Mouse (Mus musculus) monocyte, adult 5-6 weeks (primary cell): ENCODE results near the gene Fblim1. TPM values are rescaled to one million over a fixed set of nuclear protein-coding genes. Genes with fewer than 3 reads are reported as not detected.

Source experiments
- ATAC-seq: fragments of 153-309, 156-312 bp; replicated peaks from 2 replicates; pipeline ENCODE4 v1.8.0; 2017; ENCODE audit warnings: mild to moderate bottlenecking; ENCODE audit not compliant: low TSS enrichment, insufficient number of reproducible peaks, severe bottlenecking, poor library complexity, low FRiP score
- total RNA-seq: library from RNA; stranded (forward); fragments of 200-1000, 200-491, 200-594 nt; gene quantifications from 3 replicates; pipeline ENCODE4 v1.2.3, GENCODE M21; 2017

The Fblim1 gene
- total RNA-seq, 1 experiment from 2014 or later: not detected

- no peak for ATAC-seq
Measured at GRCm38 (mm10) chr4:141628661-141629060, 22.8 kb upstream of the Fblim1 start.

DNA sequence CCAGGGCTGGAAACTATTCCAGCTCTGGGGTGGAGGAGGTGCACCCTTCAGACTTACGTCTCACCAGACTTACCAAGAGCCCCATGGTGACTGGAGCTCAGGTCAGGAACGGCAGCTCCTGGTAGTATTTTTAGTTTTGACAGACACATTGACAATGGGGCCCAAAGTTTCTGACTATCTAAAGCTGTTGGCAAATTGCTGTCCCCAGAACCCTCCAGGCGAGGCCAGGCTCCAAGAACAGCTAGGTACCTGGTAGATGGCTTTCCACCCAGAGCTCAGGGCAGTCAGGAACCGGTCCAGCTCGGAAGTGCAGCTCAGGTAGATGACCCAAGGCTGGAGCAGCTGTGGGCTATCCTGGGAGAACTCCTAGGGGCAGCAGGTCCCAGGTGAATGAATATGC lies 21.6 kb upstream of the Fblim1 start:
- no peak for ATAC-seq

GRCm38 (mm10) chr4:141625774-141626550 lies 20.1 kb upstream of the Fblim1 start:
- no peak for ATAC-seq

- ATAC-seq: no peak
Measured at GRCm38 (mm10) chr4:141624983-141625773, 19.3 kb upstream of the Fblim1 start.

- no peak for ATAC-seq
Measured at GRCm38 (mm10) chr4:141624134-141624533, 18.2 kb upstream of the Fblim1 start.

DNA sequence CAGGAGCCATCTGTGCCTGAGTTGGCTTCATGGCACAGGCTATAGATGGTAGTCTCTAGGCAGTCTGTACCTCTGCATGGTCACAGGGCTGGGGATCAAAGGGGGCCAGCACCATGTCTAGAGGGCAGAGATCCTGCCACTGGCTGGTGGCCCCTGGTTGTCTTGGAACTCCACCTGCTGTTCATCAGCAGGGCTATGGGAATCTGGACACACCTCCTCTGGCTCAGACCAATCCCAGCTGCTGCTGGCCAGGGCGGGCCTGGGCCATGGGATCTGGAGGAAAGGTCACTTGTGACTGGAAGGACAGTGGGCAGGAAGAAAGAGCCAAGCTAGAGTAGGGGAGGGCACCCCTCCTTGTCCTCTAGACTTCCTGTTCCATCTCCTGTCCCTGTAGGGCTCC lies 17.8 kb upstream of the Fblim1 start, which contains the start of gene Slc25a34:
Slc25a34 (minus strand) TSS at position 156 of the 400 bp plus-strand sequence.
- no peak for ATAC-seq

DNA sequence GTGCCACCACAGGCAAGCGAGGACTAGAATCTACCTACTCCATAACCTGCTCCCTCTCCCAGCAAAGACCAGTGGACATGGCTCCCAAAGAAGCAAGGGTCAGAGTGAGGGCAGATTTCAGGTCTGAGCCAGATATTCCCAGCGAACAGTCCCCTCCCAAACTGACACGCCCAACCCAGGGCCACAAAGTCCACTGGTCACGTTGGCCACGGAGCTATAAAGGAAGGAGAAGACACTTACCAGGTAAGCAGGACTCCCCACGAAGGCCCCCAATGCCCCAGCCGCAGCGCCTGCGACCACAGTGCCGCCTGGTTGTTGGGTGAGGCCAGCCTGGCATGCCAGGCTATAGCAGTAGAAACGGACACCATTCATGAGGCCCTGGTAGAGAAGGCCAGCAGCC lies 17.1 kb upstream of the Fblim1 start:
- ATAC-seq: no peak

DNA sequence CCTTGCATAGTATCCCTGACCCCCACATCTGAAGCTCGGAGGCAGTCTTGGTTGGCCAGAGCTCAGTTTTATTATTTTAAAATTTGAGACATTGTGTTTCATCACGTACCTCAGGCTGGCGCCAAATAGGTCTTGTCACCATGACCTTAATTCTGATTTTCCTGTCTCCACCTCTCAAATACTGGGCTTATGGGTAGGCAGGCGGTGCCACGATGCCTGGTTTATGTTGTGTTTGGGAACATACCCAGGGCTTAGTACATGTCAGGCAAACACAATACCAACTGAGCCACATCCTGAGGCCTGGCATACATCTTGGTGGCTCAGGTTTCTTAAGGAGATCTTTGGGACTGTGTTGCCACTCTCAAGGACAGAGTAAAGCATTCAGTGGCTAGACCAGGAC lies 16.7 kb upstream of the Fblim1 start:
- ATAC-seq: no peak

DNA sequence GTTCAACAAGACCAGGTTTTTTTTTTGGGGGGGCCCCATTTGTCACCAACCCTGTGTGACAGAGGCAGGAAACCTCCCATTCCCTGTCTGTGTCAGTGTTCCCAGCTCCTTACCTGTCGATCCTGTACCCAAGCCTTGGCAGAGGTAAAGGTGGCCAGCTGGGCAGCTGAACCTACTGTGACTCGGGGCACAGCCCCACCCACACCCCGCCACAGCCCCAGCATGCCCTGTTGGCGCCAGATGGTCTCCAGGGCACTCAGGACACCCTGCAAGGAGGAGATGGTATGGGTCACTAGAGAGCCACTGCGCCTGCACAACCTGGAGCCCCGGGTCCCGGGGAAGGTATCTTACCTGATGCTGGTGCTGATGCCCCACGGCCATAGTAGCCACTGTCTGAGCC lies 16.2 kb upstream of the Fblim1 start:
- no peak for ATAC-seq

GRCm38 (mm10) chr4:141621297-141621696 lies 15.4 kb upstream of the Fblim1 start:
- ATAC-seq: no peak

GRCm38 (mm10) chr4:141619299-141619883 lies 13.5 kb upstream of the Fblim1 start:
- ATAC-seq: no peak

DNA sequence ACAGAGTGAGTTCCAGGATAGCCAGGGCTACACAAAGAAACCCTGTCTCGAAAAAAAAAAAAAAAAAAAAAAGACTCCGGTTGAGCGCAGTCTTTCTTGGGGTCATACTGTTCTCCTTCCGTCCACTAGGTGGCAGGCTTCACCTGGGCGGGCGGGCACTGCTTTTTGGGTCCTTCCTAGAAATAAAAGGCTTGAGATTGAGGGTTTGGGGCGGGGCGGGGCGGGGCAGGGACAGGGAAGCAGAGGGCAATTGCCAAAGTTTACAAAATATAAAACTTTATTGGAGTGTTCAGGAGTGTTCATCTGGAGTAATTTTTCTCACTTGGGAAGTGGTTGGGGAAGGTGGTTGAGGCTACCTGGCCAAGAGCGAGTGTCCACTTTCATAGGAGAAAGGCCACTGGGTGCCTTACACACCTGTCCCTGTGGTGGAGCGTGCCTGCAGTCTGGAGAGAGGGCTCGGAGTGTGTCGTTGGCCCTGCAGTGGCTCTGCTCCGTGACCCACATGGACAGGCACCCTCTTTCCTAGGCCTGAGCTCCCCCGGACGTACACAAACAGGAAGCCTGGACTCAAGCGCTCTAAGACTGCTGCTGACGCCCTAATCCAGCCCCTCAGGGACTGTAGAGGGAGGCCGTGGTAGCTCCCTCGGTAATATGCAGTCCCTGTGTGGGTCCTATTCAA lies 12.8 kb upstream of the Fblim1 start, which contains the start of gene Tmem82:
Tmem82 (minus strand) TSS at position 69 of the 679 bp plus-strand sequence.
- ATAC-seq: peak; percentile 55; the same call in 1 of the 2 replicates

GRCm38 (mm10) chr4:141617863-141618564 lies 12.1 kb upstream of the Fblim1 start:
- no peak for ATAC-seq

- ATAC-seq: no peak
Measured at GRCm38 (mm10) chr4:141617299-141617698, 11.4 kb upstream of the Fblim1 start.

GRCm38 (mm10) chr4:141616811-141617210 lies 10.9 kb upstream of the Fblim1 start:
- ATAC-seq: no peak

GRCm38 (mm10) chr4:141614946-141615345 lies 9.1 kb upstream of the Fblim1 start:
- ATAC-seq: no peak

GRCm38 (mm10) chr4:141609538-141609937 lies 3.6 kb upstream of the Fblim1 start:
- ATAC-seq: no peak

GRCm38 (mm10) chr4:141605421-141605820 lies 475 bp downstream of the Fblim1 start:
- 0 out of 2 replicates have a peak, but pooled peaks have one; percentile 17 for ATAC-seq
